Mouse (Mus musculus): ENCODE measurements at regions not wholly inside any gene's neighbourhood (a gene's known extent, or its start where the extent isn't known, plus 50 kb on each side); places are given as distances from the start of the nearest gene placed in this dataset.
"Not testable (repeated sequence)": the region's sequence is repeated elsewhere in the genome, so short reads cannot be mapped to it uniquely, and the experiment has no call there.

- not testable (repeated sequence) for DNase-seq (ENCODE audit: low spot score)
Measured at GRCm38 (mm10) chr14:53020152-53020551, 524.6 kb upstream of the Olfr1507 start.

GRCm38 (mm10) chr14:53007741-53008140 is 512.2 kb upstream of the Olfr1507 start:
- not testable (repeated sequence) for DNase-seq (ENCODE audit: low spot score)

DNA sequence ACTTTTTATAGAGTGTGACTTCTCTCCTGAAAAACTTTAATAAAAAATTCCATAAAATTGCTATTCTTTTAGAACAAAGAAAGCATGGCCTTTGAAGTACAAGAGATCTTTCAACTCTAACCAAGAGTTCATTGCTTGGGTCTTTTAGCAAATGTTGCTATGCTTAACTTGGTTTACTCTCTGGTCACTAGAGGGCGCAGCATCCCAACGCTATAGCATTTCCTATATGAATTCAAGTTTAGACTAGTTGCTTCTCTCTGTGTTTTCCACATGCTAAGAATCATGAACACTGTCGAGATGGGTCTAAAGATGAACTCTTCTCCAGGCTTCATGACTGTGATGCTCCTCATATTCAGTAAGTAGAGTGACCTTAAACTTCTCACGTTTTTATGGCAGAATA is 511.8 kb upstream of the Olfr1507 start:
- not testable (repeated sequence) for DNase-seq (ENCODE audit: low spot score)

- DNase-seq (ENCODE audit: low spot score): not testable (repeated sequence)
Measured at GRCm38 (mm10) chr14:53001289-53001688, 505.7 kb upstream of the Olfr1507 start.

- DNase-seq (ENCODE audit: low spot score): not testable (repeated sequence)
Measured at GRCm38 (mm10) chr14:52992106-52992760, 496.7 kb upstream of the Olfr1507 start.

GRCm38 (mm10) chr14:52991328-52991665 is 495.7 kb upstream of the Olfr1507 start:
- not testable (repeated sequence) for DNase-seq (ENCODE audit: low spot score)

DNA sequence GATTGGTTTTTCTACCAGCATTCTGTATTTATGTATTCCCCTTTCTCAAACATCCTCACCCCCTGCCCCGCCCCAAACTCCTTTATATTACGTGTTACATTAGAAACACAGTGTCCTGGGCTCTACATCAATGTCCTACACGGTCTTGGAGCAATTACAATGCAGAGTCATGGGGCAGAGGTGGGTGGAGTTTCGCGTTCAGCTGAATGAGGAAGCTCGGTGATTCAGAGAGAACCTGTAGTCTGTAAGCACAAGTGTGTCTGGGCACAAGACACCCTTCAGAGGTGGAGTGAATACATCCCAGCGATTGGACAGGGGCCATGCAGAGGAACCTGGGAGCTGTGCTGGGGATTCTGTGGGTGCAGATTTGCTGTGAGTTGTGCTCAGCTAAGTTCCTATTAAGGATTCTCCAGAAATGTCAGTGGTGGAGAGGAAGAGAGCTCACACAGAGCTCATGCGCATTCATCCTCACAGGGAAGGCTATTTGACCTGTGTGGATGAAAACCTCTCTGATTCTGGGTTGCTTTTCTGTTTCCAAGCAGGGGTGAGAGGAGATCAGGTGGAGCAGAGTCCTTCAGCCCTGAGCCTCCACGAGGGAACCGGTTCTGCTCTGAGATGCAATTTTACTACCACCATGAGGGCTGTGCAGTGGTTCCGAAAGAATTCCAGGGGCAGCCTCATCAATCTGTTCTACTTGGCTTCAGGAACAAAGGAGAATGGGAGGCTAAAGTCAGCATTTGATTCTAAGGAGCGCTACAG is 495.2 kb upstream of the Olfr1507 start:
- DNase-seq (ENCODE audit: low spot score): not testable (repeated sequence)

- not testable (repeated sequence) for DNase-seq (ENCODE audit: low spot score)
Measured at GRCm38 (mm10) chr14:52989940-52990339, 494.4 kb upstream of the Olfr1507 start.

DNA sequence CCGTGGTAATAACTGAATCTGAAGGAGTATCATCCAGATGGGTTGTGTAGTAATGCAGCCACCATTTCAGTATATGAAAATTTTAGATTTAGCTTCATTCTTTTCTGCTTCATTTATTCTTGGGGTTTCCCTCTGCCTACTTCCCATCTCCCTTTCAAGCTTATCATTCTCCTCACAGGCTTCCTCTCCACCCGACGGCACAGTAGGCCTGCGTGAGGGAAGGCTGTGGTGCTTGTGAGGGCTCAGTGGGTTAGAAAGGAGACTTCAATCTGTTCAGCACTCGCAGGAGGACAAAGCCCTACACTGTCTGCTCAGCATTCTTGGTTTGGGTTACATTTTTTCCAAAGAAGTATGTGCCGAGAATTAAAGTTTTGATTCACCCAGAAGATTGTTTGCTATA is 493.0 kb upstream of the Olfr1507 start:
- DNase-seq (ENCODE audit: low spot score): not testable (repeated sequence)

DNA sequence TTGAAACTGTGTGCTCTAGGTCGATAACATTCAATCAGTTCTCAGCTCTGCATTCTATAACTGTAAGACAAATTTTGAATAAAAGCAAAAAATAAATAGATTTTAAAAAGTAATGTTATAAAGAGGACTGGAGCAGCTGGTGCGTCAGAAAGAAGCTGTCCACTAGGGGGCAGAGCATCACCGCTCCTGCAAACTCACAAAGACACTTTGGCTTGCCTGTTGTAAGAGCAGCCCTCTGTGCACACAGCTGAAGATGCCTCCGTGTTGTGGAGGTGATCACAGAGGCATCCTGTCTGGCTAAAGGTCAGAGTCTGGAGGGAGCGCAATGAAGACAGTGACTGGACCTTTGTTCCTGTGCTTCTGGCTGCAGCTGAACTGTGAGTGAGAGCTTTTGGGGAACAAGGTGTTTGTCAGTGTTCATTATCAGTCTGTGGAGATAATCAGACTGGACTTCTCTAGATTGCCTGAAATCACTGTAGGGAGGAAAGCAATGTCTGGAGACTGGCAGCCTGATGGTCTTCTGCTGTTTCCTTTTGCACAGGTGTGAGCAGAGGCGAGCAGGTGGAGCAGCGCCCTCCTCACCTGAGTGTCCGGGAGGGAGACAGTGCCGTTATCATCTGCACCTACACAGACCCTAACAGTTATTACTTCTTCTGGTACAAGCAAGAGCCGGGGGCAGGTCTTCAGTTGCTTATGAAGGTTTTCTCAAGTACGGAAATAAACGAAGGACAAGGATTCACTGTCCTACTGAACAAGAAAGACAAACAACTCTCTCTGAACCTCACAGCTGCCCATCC is 476.9 kb upstream of the Olfr1507 start:
- DNase-seq (ENCODE audit: low spot score): not testable (repeated sequence)

DNA sequence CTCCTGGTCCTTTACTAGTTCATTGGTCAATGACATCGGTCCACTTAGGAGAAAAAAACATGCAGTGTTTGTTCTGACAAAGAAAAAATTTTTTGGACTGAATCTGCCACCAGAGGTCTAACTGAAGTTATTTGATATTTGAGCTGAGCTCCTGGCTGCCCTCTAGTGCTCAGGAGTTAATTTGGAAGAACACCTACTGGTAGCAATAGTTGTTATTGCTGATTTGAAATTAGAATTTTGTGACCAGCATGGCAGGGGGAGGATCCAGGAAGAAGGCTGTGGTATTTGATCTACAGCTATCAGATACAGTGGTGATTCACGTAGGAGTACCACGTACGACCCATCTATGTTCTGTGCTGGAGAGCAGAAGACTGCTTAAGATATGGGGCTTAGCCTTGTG is 466.6 kb upstream of the Olfr1507 start:
- not testable (repeated sequence) for DNase-seq (ENCODE audit: low spot score)

DNA sequence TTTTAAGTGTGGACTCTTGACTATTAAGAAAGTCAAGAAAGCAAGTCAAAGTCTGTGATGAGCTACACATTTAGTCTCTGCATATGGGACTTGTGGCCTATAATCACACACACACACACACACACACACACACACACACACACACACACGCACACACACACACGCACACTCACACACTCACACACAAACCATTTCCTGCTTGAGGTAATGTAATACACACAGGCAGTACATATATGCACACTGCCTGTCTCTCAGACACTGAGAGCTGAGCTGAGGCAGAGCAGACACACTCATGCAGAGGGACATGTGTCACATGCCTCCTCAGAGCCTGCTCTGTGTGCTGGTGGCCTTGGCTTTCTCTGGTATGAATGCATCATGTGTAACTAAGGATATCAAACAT is 461.0 kb upstream of the Olfr1507 start:
- DNase-seq (ENCODE audit: low spot score): not testable (repeated sequence)

GRCm38 (mm10) chr14:52944925-52945324 is 449.4 kb upstream of the Olfr1507 start:
- not testable (repeated sequence) for DNase-seq (ENCODE audit: low spot score)

- not testable (repeated sequence) for DNase-seq (ENCODE audit: low spot score)
Measured at GRCm38 (mm10) chr14:52942438-52942837, 446.9 kb upstream of the Olfr1507 start.

DNA sequence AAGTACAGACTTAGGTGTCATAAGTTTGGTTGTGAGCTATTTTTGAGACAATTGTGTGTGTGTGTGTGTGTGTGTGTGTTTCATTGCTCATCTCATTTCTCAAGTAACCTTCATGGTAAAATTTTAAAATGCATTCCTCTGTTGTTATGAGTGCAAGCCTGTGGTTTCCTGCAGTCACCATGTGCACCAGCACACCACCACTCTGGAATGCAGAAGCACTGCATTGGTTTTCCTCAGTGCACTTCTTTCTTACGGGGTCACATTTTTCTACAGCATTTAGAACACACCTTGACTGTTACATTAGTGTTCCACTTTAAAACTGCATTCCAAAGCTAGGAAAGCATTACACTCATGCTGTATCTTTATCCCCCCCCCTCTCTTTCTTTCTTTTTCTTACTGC is 446.2 kb upstream of the Olfr1507 start:
- not testable (repeated sequence) for DNase-seq (ENCODE audit: low spot score)

- not testable (repeated sequence) for DNase-seq (ENCODE audit: low spot score)
Measured at GRCm38 (mm10) chr14:52920138-52920537, 424.6 kb upstream of the Olfr1507 start.

DNA sequence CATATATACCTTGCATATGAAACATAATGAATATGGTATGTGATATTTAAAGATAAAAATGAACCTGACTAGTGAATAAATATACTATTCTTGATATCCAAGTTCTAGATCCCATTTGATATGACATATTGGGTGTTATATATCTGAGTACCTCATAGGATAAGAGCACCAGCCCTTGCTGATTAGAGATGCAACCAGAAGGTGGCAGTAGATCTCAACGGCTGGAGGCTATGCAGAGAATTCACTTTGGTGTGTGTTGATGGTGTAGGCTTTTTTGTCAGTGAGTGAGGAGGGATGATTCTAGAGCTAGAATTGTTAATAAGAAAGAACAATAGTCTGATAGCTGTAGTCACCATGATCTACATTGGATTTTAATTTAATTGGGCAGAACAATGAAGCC is 418.3 kb upstream of the Olfr1507 start:
- not testable (repeated sequence) for DNase-seq (ENCODE audit: low spot score)

DNA sequence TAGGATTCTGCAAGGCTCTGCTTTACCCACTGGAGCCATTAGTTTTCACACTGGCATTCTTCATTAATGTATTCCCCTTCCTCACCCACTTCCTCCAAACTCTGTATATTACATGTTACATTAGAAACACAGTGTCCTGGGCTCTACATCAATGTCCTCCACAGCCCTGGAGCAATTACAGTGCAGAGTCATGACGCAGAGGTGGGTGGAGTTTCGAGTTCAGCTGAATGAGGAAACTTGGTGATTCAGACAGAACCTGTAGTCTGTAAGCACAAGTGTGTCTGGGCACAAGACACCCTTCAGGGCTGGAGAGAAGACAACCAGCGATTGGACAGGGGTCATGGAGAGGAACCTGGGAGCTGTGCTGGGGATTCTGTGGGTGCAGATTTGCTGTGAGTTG is 404.1 kb upstream of the Olfr1507 start:
- DNase-seq (ENCODE audit: low spot score): not testable (repeated sequence)

GRCm38 (mm10) chr14:52898310-52898709 is 402.8 kb upstream of the Olfr1507 start:
- not testable (repeated sequence) for DNase-seq (ENCODE audit: low spot score)

DNA sequence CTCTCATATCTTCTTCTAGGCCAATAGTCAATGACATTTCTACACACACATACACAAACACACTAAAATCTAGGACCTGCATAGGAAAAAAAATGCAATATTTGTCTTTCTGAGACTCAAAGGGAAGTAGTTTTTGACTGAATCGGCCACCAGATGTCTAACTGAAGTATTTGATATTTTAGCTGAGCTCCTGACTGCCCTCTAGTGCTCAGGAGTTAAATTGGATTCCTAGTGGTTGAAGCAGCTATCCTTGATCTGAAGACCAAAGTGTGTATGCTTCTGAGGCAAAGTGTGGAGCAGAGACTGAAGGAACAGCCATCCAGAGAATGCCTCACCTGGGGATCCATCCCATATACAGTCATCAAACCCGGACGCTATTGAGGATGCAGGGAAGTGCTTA is 384.4 kb upstream of the Olfr1507 start:
- DNase-seq (ENCODE audit: low spot score): not testable (repeated sequence)

GRCm38 (mm10) chr14:52863841-52864240 is 368.3 kb upstream of the Olfr1507 start:
- DNase-seq (ENCODE audit: low spot score): not testable (repeated sequence)

GRCm38 (mm10) chr14:52863107-52863506 is 367.6 kb upstream of the Olfr1507 start:
- DNase-seq (ENCODE audit: low spot score): not testable (repeated sequence)
